Mouse (Mus musculus): ENCODE data around the gene Slx1b. TPM values are rescaled to one million over a fixed set of nuclear protein-coding genes. Genes with fewer than 3 reads are reported as not detected.

Slx1b gene
- polyA plus RNA-seq, 1 experiment from 2014 or later = 18.0 TPM

- 58% methylated on average over 24 of the region's 24 CpGs for WGBS
- Histone ChIP-seq H3K36me3 (peaks cover 19% of the 10 kb centered on the region), H3K27ac (replicated peaks) (no peak overlapping the region), H3K4me2 (replicated peaks) (peak overlapping the region; percentile 95), H3K9me3 (no peaks in the 10 kb centered on the region), H3K4me3 (peak overlapping the region; percentile 20; the same call in 1 of the 2 replicates), H3K4me1 (peaks cover 54% of the 10 kb centered on the region), H3K27me3 (no peaks in the 10 kb centered on the region), H3K9ac (replicated peaks) (0 out of 2 replicates have a peak overlapping the region, but pooled peaks have one; percentile 1)
- no peak for ATAC-seq (replicated peaks)
Measured at GRCm38 (mm10) chr7:126701559-126702357, 6.2 kb upstream of the Slx1b start.

- 0 out of 2 replicates have a peak overlapping the region, but pooled peaks have one; percentile 1 for H3K9ac ChIP-seq (replicated peaks)
- under 1% methylated on average over 11 of the region's 11 CpGs for WGBS
- H3K4me1 ChIP-seq = peaks cover 59% of the 10 kb centered on the region
- H3K9me3 ChIP-seq = no peaks in the 10 kb centered on the region
- peak overlapping the region; percentile 20 for H3K4me3 ChIP-seq
- H3K4me2 ChIP-seq (replicated peaks) = peak overlapping the region; percentile 26
- peak; percentile 32; the same call in 1 of the 2 replicates for ATAC-seq (replicated peaks)
- no peak overlapping the region for H3K27ac ChIP-seq (replicated peaks)
- H3K36me3 ChIP-seq = peaks cover 19% of the 10 kb centered on the region
- no peaks in the 10 kb centered on the region for H3K27me3 ChIP-seq
Measured at GRCm38 (mm10) chr7:126701070-126701469, 5.5 kb upstream of the Slx1b start.

GRCm38 (mm10) chr7:126700063-126701015, 4.8 kb upstream of the Slx1b start:
- Histone ChIP-seq H3K4me2 (replicated peaks) (0 out of 2 replicates have a peak overlapping the region, but pooled peaks have one; percentile 26), H3K9ac (replicated peaks) (no peak overlapping the region), H3K27ac (replicated peaks) (no peak overlapping the region), H3K9me3 (no peaks in the 10 kb centered on the region), H3K4me3 (no peak overlapping the region), H3K36me3 (peaks cover 19% of the 10 kb centered on the region), H3K4me1 (peaks cover 59% of the 10 kb centered on the region), H3K27me3 (no peaks in the 10 kb centered on the region)
- ATAC-seq (replicated peaks) = no peak
- WGBS = 86% methylated on average over 25 of the region's 25 CpGs

GRCm38 (mm10) chr7:126697838-126698237, 2.3 kb upstream of the Slx1b start:
- Histone ChIP-seq H3K9me3 (no peaks in the 10 kb centered on the region), H3K4me1 (peaks cover 51% of the 10 kb centered on the region), H3K4me3 (no peak overlapping the region), H3K9ac (replicated peaks) (no peak overlapping the region), H3K27me3 (no peaks in the 10 kb centered on the region), H3K27ac (replicated peaks) (no peak overlapping the region), H3K36me3 (peaks cover 19% of the 10 kb centered on the region), H3K4me2 (replicated peaks) (no peak overlapping the region)
- WGBS = 95% methylated on average over 8 of the region's 8 CpGs
- ATAC-seq (replicated peaks) = no peak

- no peak for ATAC-seq (replicated peaks)
- Histone ChIP-seq H3K4me2 (replicated peaks) (peak overlapping the region; percentile 81), H3K27ac (replicated peaks) (no peak overlapping the region), H3K36me3 (peaks cover 26% of the 10 kb centered on the region), H3K9ac (replicated peaks) (peak overlapping the region; percentile 93), H3K4me3 (peak overlapping the region; percentile 95), H3K4me1 (peaks cover 41% of the 10 kb centered on the region), H3K9me3 (no peaks in the 10 kb centered on the region), H3K27me3 (no peaks in the 10 kb centered on the region)
- WGBS = 73% methylated on average over 3 of the region's 3 CpGs
Measured at GRCm38 (mm10) chr7:126696886-126697285, 1.3 kb upstream of the Slx1b start.

- no peak for ATAC-seq (replicated peaks)
- WGBS = 3% methylated on average over 17 of the region's 17 CpGs
- H3K27ac ChIP-seq (replicated peaks) = peak overlapping the region; percentile 96; the same call in 1 of the 2 replicates
Measured at GRCm38 (mm10) chr7:126696303-126696702, 719 bp upstream of the Slx1b start.

GRCm38 (mm10) chr7:126695210-126695611, 373 bp downstream of the Slx1b start, which contains the start of gene Bola2:
TSS of gene Bola2 (plus strand) at chr7:126695401.
- Histone ChIP-seq H3K9me3 (no peaks in the 10 kb centered on the region), H3K4me2 (replicated peaks) (peak within 1 kb of the TSS; percentile 81), H3K9ac (replicated peaks) (peak within 1 kb of the TSS; percentile 93), H3K27ac (replicated peaks) (peak within 1 kb of the TSS; percentile 96), H3K36me3 (peaks cover 35% of the 10 kb centered on the region), H3K4me3 (peak within 1 kb of the TSS; percentile 95), H3K27me3 (no peaks in the 10 kb centered on the region), H3K4me1 (peaks cover 30% of the 10 kb centered on the region)
- peak; percentile 50 for ATAC-seq (replicated peaks)
- WGBS = under 1% methylated on average over 31 of the region's 31 CpGs

More at GRCm38 (mm10) chr7:126696303-126696702, 719 bp upstream of the Slx1b start:
- Histone ChIP-seq H3K36me3 (peaks cover 32% of the 10 kb centered on the region), H3K4me2 (replicated peaks) (peak overlapping the region; percentile 81), H3K9ac (replicated peaks) (peak overlapping the region; percentile 93), H3K4me1 (peaks cover 35% of the 10 kb centered on the region), H3K9me3 (no peaks in the 10 kb centered on the region), H3K27me3 (no peaks in the 10 kb centered on the region), H3K4me3 (peak overlapping the region; percentile 95)

GRCm38 (mm10) chr7:126694441-126695051, 1.0 kb downstream of the Slx1b start:
- H3K9ac ChIP-seq (replicated peaks) = peak overlapping the region; percentile 93; the same call in 1 of the 2 replicates
- 27% methylated on average over 10 of the region's 10 CpGs for WGBS
- H3K9me3 ChIP-seq = no peaks in the 10 kb centered on the region
- peak overlapping the region; percentile 81 for H3K4me2 ChIP-seq (replicated peaks)
- ATAC-seq (replicated peaks) = no peak
- peaks cover 31% of the 10 kb centered on the region for H3K36me3 ChIP-seq
- H3K4me3 ChIP-seq = peak overlapping the region; percentile 95
- no peaks in the 10 kb centered on the region for H3K27me3 ChIP-seq
- peaks cover 30% of the 10 kb centered on the region for H3K4me1 ChIP-seq
- peak overlapping the region; percentile 96 for H3K27ac ChIP-seq (replicated peaks)

- WGBS = 88% methylated on average over 7 of the region's 7 CpGs
- H3K27ac ChIP-seq (replicated peaks) = no peak overlapping the region
- H3K4me2 ChIP-seq (replicated peaks) = peak overlapping the region; percentile 8; the same call in 1 of the 2 replicates
- no peak overlapping the region for H3K4me3 ChIP-seq
- peaks cover 30% of the 10 kb centered on the region for H3K4me1 ChIP-seq
- H3K9ac ChIP-seq (replicated peaks) = no peak overlapping the region; the same call in 1 of the 2 replicates
- ATAC-seq (replicated peaks) = no peak
- no peaks in the 10 kb centered on the region for H3K27me3 ChIP-seq
- H3K36me3 ChIP-seq = peaks cover 24% of the 10 kb centered on the region
- no peaks in the 10 kb centered on the region for H3K9me3 ChIP-seq
Measured at GRCm38 (mm10) chr7:126693781-126694180, 1.8 kb downstream of the Slx1b start.

- WGBS = 36% methylated on average over 3 of the region's 3 CpGs
- no peak overlapping the region for H3K4me3 ChIP-seq
- peaks cover 22% of the 10 kb centered on the region for H3K36me3 ChIP-seq
- no peak overlapping the region; the same call in 1 of the 2 replicates for H3K9ac ChIP-seq (replicated peaks)
- no peaks in the 10 kb centered on the region for H3K9me3 ChIP-seq
- H3K4me2 ChIP-seq (replicated peaks) = peak overlapping the region; percentile 8; the same call in 1 of the 2 replicates
- no peaks in the 10 kb centered on the region for H3K27me3 ChIP-seq
- no peak for ATAC-seq (replicated peaks)
- H3K27ac ChIP-seq (replicated peaks) = no peak overlapping the region
- H3K4me1 ChIP-seq = peaks cover 30% of the 10 kb centered on the region
Measured at GRCm38 (mm10) chr7:126693256-126693655, 2.3 kb downstream of the Slx1b start.

GRCm38 (mm10) chr7:126692426-126692825, 3.2 kb downstream of the Slx1b start:
- no peak for ATAC-seq (replicated peaks)
- H3K27ac ChIP-seq (replicated peaks) = no peak overlapping the region
- no peaks in the 10 kb centered on the region for H3K27me3 ChIP-seq
- H3K36me3 ChIP-seq = peaks cover 22% of the 10 kb centered on the region
- peaks cover 28% of the 10 kb centered on the region for H3K4me1 ChIP-seq
- no peak overlapping the region for H3K9ac ChIP-seq (replicated peaks)
- H3K4me3 ChIP-seq = no peak overlapping the region
- 97% methylated on average over 26 of the region's 26 CpGs for WGBS
- no peaks in the 10 kb centered on the region for H3K9me3 ChIP-seq
- H3K4me2 ChIP-seq (replicated peaks) = no peak overlapping the region

Data from forebrain, embryonic 15.5 days (tissue).